ENCODE assay signal across 15 mouse cellular contexts in the genomic region with DNA sequence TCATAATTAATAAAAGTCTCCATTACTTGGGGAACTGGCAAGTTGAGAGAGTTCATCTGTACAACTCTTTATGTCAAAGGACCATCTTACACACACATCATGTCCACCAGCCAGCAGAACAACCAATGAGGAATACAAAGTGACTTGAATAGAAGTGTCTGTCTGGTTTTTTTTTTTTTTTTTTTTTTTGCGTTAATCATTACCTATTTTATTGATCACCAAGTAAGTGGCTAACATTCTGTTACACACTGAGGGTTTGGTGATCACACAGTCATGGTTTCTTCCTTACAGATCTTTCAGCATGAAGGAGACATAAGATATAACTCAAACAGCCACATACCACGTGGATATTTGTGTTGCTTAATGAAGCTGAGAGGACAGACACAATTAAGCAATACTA.
"Had no signal": no experiment of that assay in that cellular context is flagged by ENCODE, and none has a peak within 500 bp of the region (broad histone marks: within the 10 kb centered on the region; RNA-seq: fewer than 3 reads in every experiment).

No protein-coding gene starts in this region.

- H3K36me3 ChIP-seq: hindbrain, embryonic 13.5 days; limb, embryonic 15.5 days; midbrain, embryonic 12.5 days; neural tube, embryonic 13.5 days; stomach, embryonic 15.5 days had no signal

- H3K9ac ChIP-seq: hindbrain, embryonic 13.5 days; limb, embryonic 15.5 days; midbrain, embryonic 12.5 days; neural tube, embryonic 13.5 days; stomach, embryonic 15.5 days had no signal

- H3K9me3 ChIP-seq: hindbrain, embryonic 13.5 days; limb, embryonic 15.5 days; midbrain, embryonic 12.5 days; neural tube, embryonic 13.5 days; stomach, embryonic 15.5 days had no signal

- H3K4me1 ChIP-seq: hindbrain, embryonic 13.5 days; limb, embryonic 15.5 days; midbrain, embryonic 12.5 days; stomach, embryonic 15.5 days had no signal

- H3K4me3 ChIP-seq: hindbrain, embryonic 13.5 days; left cerebral cortex, adult 2 months; limb, embryonic 15.5 days; midbrain, embryonic 12.5 days; neural tube, embryonic 13.5 days; stomach, embryonic 15.5 days had no signal

- H3K4me2 ChIP-seq: hindbrain, embryonic 13.5 days; limb, embryonic 15.5 days; midbrain, embryonic 12.5 days; neural tube, embryonic 13.5 days; stomach, embryonic 15.5 days had no signal

- H3K27me3 ChIP-seq: hindbrain, embryonic 13.5 days; limb, embryonic 15.5 days; midbrain, embryonic 12.5 days; neural tube, embryonic 13.5 days; stomach, embryonic 15.5 days had no signal

- ATAC-seq: hindbrain, postnatal 0 days; midbrain, embryonic 16.5 days had no signal

- H3K27ac ChIP-seq: hindbrain, embryonic 13.5 days; hindbrain, postnatal 0 days; left cerebral cortex, adult 2 months; limb, embryonic 15.5 days; midbrain, embryonic 12.5 days; neural tube, embryonic 13.5 days; stomach, embryonic 15.5 days had no signal

- DNase-seq: kidney, adult 2 months; kidney, postnatal 14 days; lung, adult 18-20 months; right cerebral cortex, postnatal 4 days; spleen, adult 18-20 months; thymus, adult 2 months; thymus, postnatal 25 days had no signal
